Mouse (Mus musculus): ENCODE results near the gene Ank3.

Ank3 gene

DNA sequence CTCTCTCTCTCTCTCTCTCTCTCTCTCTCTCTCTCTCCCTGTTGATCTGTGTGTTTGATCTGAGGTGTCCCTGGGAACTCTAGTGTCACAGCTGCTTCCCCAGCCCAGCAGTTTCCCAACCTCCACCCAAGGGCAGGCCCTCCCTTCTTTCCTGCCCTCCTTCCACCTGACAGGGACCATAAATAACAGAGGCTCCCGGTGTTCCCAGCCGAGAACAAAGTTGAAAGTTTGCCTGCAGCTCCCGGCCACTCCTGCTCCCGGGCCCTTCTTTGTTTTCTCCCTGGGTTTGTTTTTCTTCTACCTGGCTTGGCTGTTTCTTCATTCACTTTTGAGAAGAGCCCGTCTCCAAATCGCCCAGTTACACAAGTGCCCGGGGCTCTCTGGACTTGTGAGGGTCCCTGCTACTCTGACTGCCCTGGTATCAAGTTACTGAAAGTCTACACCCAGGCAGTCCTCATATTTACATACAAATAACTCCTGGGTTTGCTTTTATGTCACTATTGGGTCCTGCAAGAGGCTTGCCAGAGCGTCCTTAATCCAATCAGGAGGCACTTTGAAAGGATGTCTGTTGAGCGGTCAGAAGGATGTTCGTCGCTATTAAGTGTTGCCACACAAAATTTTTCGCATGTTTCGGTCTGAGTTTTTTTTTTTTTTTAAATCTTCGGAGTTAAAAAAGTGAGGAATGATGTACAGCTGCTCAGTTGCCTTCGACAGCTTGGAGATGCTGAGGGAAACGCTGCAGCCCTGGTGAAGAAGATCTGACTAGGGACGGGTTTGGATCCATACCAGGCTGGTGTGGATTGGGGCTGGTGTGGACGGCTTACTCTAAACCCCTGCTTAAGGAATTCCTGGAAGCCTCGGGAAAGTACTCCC is 526.9 kb downstream of the Ank3 start:
- DNase-seq (ENCODE audit: low spot score in 2 of 2) = no peak

DNA sequence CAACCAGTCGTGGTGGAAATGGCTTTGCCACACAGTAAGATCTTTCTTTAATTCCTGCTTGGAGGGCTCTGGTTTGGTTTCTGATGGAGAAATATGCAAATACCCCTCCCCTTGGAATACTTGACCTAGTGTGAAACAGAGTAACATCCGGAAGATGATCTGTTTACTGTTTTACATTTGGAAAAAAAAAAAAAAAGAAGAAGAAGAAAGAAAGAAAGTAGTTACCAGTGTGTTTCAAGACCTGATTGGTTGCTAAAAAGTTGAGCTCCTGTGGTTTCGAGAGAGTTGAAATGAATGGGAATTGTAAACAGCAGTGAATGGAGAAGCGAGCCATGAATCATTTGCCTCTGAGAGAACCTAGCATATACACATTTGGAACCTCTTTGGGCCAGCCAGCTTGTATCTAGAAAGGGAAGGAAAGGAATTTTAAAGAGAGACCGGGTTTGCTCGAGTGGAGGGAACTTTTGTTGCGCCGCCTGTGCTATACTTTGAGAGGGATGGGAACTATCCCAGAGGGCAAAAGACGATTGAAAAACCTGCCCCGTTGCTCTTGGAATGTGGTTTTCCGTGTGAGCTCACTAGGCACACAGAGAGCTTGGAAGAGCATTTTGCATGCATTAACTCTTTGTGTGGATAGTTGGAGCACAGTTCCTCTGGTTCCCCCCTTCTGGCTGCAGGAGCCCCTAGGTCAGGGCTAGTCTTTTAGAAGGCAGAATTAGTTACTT is 527.7 kb downstream of the Ank3 start:
- no peak for DNase-seq (ENCODE audit: low spot score in 2 of 2)

DNA sequence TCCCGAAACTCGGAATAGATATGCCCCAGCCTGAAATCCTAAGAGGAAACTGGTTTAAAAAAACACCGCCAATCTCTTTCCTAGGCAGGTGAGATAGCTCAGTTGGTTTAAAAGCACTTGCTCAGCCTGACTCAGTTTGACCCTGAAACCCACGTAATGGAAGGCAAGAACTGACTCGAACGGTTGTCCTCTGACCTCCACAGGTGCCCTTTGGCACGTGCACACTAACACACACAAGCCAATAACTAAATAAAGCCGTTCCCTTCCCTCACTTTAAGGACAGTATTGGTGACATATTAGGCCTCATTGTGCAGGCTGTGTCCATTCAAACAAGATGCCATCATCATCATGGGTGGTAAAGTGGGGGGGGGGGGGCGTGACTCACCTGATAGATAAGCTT is 528.4 kb downstream of the Ank3 start:
- no peak for DNase-seq (ENCODE audit: low spot score in 2 of 2)

DNA sequence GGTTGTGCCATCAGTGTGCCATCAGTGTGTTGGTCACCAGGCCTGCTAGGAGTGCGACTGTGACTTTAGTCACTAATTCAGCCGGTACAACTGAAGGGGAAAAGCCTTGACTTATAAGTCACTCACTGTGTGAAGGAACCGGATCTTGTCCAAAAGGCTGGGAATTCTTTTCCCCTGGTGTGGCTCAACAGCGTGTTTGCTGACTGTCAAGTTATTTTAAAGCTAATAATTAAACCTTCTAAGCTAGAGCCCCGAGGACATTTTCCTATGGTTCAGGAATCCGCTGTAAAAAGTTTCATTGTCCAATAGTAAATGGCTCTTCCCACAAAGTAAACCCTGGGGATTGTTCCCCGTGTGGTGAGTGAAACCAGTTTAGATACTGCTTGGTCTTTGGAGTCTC is 529.8 kb downstream of the Ank3 start:
- DNase-seq (ENCODE audit: low spot score in 2 of 2) = no peak

DNA sequence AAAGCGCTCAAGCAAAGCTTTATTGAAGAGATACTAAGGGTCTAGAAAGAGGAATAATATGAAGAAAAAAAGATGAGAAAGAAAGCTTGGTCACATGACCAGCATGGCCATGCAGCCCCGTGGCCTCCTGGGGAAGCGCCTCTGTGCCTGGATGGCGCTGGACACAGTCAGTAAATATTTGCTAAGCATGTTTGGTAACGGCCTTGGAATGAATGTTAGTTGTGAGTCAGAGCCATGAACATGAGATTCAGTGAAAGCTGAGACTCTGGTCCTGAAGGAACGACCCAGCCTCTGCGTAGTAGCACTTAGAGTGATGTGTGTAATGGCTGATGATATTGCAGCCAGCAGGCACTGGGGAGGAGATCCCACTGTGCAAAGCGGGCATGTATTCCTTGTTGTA is 531.9 kb downstream of the Ank3 start:
- no peak for DNase-seq (ENCODE audit: low spot score in 2 of 2)

DNA sequence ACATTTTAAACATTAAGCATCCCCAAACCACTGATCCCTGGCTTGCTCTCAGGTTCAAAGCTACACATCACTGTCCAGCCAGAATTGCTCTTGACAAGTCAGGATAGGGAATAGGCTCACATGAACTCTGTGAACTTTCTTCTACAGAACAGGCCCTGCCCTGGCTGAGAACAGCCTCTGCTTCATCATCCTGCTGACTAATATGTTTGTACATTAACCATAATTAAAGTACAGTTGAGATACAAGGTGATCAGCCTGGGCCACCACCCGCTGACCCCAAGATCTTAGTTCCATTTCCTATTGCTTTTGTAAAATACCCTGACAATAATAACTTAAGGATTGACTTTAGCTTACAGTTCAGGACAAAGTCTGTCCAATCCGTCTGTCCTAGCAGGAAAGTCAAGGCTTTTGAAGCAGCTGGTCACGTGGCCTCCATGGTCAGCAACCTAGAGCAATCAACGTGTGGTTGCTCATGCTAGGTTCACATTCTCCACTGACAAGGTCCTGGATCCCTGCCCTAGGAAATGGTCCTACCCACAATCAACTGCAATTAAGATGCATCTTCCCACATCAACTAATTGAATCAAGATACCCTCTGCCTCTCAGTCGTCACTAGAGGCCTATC is 538.0 kb downstream of the Ank3 start:
- no peak for DNase-seq (ENCODE audit: low spot score in 2 of 2)

DNA sequence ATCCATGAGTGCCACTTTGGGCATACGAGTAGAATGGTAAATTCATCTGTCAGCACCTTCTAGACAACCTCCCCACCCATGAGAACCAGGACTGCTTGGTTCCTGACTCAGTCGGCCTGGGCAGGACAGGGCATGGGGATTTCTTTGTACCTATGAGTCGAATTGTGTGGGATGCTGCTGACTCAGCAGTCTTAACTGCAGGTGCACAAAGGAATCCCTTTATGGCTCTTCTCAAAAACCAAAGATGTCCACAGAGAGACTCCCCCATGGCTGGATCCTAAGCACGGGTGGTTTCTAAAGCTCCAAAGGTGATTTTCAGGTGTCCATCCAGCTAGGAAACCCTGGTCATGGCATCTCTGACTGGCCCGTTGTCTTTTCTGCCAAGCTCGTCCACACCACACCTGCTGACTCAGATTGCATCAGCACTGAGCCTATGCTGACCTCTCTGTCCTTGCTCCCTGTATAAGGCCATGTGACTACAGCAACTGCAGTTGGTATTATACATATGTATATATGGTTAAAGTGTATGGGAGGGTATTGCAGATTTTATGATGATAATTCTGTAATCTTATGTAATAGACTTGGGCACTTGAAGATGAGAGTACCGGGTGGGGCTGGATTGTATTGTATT is 538.8 kb downstream of the Ank3 start:
- no peak for DNase-seq (ENCODE audit: low spot score in 2 of 2)

DNA sequence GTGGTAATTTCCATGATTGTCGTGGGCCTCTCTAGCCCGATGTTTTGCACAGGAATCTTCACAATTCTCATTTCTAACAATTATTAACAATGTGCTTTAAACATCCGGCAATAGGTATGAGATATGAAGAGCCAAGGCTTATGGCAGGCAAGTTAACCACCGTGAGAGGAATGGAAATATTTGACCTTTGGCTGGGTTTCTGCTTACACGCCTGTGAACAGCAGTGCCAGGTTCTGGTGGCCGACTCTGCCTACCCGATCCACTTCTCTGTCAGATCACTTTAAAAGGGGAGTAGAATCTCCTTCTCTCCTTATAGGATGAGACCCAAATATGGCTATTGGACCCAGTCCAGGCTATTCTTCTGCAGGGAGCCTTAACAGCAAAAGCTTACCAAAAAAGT is 540.6 kb downstream of the Ank3 start:
- DNase-seq (ENCODE audit: low spot score in 2 of 2) = no peak

DNA sequence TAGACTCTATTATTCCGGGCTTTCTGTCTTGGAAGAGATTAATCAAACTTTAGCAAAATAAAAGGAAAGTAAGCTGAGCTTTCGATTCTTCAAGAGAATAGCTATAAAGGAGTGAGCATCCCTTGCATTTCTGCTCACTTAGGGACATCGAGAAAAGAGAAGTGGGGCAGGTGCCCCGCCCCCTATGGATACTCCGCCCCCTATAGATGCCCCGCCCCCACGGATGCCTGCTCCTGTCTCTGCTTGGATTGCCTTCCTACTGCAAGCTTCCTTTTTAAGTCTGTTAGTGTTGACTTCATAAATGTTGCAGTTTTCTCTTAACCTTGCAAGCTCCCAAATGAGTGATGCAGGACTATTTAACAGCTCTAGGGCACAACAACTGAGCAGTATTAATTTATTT is 541.4 kb downstream of the Ank3 start:
- no peak for DNase-seq (ENCODE audit: low spot score in 2 of 2)

DNA sequence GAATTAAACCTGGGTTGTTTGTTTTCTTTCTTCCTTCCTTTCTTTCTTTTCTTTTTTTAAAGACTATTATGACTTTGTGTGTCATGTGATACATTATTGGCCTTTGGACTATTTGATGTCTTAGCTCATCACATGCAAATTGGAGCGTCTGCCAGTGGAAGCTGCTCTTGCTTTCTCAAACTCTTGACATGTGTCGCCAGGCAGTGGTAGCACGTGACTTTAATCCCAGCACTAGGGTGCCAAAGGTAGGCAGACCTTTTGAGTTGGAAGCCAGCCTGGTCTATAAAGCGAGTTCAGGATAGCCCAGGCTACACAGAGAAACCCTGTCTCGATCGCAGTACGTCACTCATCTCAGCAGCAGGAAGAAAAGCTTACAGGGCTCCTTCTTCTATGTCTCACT is 542.4 kb downstream of the Ank3 start:
- no peak for DNase-seq (ENCODE audit: low spot score in 2 of 2)

DNA sequence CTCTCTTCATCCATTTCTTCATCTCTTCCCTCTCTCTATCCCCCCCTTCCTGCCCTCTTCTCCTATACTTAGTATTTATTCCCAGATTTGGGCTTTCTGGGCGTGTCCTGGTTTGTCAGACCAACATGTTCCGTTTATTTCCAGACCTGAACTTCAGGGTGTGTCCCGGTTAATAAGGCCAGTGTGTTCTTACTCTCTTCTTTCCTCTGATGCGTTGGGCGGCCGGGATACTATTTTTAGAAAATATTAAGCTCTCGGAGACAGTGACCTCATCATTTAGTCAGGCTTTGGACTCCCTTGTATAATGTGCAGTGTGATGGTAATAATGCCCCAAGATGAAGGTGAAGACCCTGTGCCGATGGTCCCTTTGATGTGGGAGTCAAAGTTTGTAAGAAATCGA is 546.3 kb downstream of the Ank3 start:
- no peak for DNase-seq (ENCODE audit: low spot score in 2 of 2)

DNA sequence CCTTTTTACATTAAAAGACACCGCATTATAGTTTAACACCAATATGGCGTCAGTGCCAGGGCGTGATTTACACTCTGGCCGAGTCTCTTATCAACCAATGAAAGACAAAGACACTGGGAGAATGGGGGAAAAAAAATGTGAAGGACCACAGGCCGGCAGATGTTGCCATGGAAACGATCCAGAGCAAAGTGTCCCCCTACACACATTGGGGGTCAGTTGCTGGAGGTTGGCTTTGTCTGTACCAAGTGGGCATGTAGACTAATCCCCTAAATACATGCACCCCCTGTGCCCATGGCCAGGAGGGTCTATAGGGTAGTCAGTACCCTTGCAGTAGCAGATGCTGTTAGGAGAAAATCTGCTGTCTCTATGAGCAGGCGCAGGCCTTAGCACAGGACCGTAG is 547.3 kb downstream of the Ank3 start:
- DNase-seq (ENCODE audit: low spot score in 2 of 2) = no peak

DNA sequence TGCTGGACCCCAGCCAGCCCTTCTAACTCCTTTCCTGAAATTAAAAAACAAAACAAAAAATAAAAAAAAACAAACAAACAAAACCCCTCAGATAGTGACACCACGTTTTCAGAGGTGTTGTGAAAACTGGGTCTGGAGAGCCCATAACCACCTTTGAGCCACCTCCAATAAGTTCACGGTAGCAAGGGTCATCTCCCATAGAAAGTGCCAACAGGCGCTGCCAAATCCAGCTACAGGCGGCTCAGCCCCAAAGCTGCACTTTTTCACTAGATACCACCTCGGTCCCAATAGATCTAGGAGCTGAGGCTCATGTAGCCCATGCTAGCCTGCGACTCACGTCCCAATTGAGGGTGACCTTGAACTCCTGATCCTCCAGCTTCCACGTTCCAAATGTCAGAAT is 547.7 kb downstream of the Ank3 start:
- no peak for DNase-seq (ENCODE audit: low spot score in 2 of 2)

DNA sequence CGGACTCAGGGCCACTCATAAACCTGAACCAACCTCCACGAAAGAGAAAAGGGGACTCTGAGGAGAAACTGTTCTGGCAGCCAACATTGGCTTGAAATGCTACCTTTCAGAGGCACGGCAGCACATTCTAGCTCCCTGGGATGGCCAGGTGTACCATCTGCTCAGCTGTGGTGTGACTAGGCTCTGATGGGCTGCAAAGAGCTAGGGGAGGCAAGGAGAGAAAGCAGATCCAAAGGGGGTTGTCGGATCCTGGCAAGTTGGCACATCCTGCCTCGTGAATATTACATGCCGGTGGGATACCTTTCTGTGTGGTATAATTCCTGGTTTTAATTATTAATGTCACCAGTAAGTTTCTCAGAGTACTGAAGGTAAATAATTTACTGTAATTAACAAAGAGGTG is 548.5 kb downstream of the Ank3 start:
- no peak for DNase-seq (ENCODE audit: low spot score in 2 of 2)

DNA sequence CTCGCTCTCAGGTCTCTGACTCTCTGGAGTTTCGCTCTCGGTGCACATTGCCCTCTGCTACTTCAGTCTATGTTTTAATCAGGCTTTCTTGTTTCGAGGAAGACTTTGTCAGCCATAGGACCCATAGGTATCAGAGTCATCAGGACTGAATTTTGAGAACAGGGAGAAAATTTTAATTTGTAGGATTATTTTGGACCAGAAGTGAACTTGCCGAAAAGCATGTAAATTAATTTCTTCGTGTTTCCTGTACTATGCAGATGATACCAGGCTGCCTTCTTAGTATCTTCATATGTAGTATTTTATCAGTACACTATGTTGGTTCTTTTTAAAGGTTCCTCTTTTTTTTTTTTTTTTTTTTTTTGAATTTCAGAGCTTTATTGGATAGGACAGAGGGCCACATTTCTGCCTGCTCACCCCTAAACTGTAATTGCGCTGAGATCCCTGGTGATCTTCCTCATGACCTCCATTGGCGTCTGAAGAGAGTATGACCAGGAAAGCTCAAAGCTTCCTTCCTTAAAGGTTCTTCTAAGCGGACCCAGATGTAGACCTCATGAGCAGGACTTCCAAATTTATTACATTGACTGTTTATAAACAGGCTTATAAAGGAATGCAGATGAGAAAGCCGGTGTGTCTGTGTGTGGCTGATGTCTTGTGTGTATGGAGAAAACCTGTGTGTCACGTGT is 551.8 kb downstream of the Ank3 start:
- DNase-seq (ENCODE audit: low spot score in 2 of 2) = no peak

DNA sequence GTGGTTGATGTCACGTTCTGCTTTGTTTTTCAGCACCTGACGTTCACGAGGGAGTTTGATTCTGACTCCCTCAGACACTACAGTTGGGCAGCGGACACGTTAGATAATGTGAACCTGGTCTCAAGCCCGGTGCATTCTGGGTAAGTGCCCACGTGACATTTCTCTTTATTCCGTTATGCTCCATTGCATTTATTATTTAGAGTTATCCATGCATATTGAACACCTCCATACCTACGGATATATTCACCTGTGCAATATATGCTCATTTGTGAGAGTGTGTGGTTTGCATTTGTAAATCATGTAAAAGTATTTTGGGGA is 552.3 kb downstream of the Ank3 start:
- DNase-seq (ENCODE audit: low spot score in 2 of 2) = no peak

DNA sequence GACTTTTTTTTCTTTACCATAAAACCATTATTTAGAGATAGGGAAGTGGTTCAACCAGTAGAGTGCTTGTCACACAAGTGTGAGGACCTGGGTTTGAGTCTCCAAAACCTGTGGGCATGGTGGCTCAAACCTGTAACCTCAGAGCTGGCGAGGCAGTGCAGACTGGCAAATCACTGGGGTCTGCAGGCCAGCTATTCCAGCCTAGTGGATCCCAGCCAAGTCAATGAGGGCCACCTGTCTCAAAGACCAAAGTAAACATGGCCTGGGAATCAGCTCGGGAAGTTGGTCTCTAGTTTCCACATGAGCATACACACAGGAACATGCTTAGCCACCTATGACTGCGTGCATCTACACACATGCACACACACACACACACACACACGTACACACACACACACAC is 552.9 kb downstream of the Ank3 start:
- no peak for DNase-seq (ENCODE audit: low spot score in 2 of 2)

DNA sequence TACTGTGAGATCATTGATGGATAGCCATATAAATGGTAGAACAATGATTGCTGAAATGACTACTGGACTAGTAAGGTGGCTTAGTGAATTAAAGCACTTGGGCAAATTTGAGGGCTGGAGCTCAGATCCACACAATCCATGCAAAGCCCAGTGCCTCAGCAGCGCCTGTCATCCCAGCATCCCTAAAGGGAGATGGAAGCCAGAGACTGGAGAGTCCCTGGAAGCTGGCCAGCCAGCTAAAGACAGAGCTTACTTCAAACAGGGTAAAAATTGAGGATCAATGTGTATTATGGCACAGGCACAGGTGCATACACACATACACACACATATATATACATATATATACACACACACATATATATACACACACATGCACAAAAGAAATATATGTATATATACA is 553.7 kb downstream of the Ank3 start:
- no peak for DNase-seq (ENCODE audit: low spot score in 2 of 2)

DNA sequence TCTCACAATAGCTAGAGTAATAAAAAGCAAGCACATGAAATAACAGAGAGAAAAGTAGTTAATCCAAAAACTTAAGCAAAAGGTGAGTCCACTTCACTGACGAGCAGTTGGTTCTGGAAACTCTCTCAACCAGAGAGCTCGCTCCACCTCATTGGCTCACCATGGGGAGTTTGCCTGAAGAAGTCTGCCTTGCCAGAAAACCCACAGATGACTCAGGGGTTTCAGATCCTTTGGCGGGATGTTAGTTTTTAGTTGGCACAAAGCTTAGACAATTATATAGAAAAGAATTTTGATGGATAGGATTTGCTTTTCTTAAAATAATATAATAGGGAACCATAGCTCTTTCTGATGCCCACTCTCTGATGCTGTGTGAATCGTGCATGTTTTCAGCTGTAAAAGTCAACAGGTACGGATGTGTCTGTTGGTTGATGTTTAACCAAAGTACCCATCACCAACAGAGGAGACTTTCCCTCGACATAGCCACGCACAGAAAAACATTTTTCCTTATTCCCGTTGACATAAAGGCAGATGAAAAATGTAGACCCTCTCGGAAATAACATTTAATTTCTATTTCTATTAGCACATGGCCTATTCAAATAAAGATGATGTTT is 556.2 kb downstream of the Ank3 start:
- no peak for DNase-seq (ENCODE audit: low spot score in 2 of 2)

DNA sequence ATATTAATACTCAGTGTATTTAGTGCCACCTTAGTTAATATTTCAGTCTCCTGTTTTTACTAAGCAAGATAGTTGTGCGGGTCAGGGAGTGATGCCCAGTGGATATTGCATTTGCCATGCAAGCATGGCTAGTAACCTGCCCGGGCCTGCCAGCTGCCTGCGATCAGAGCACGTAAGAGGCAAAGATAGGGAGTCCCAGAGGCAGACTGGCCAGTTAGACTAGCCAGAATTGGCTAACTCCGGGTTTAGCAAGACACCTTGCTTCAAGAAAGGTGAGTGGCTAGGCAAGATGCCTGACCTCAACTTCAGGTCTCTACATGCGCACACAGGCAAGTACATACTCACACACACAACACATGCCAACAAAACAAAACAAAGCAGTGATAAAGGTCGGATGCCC is 563.7 kb downstream of the Ank3 start:
- no peak for DNase-seq (ENCODE audit: low spot score in 2 of 2)

DNA sequence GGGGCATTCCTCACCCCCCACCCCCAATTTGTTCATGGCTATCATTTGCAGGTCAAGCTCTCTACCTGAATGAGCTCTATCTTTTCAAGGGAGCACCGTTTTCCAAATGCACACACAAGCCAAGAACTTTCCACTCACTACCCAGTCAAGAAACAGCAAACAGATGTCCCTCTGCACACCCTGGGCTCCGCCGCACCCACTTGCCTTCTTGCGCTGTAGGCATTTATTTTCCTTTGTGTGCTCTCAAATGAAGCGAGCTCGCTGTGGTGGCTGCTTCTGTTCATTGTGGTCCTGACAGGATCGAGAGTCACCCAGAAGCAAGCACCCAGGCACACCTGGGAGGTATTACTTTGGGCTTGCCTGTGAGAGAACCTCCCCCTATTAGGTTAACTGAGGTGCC is 564.4 kb downstream of the Ank3 start:
- no peak for DNase-seq (ENCODE audit: low spot score in 2 of 2)

DNA sequence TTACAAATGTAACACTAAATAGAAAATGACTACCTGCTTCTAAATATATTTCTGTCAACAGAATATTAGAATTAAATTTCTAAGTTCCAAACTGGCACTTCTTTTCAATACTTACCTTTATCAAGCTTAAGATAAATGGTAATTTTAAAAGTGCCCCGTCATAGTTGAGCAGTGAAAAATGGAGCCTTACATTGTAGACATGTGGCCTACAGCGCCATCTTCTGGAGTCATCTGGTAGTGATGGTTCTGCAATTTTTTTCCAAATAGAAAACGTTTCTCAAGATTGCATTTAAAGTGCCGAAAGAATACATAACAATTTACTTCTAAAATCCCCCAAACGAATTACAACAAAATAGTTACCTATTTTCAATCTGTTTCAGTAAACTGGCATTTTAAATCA is 566.0 kb downstream of the Ank3 start:
- DNase-seq (ENCODE audit: low spot score in 2 of 2) = no peak
